8 mouse cellular contexts compared by ENCODE assay signal in genomic region chr9:106464751-106465541, GRCm38 (mm10). TPM values are rescaled to one million over a fixed set of nuclear protein-coding genes. Genes with fewer than 3 reads are reported as not detected.
A peak's percentile ranks its signal among the peaks of the same experiment; 100 is the strongest.
DNase-seq lines count a peak whose midpoint lies in the region; ATAC-seq and TF ChIP-seq lines count a peak whose summit lies in the region.

No protein-coding gene starts in this region.

- H3K9me3 ChIP-seq in forebrain, embryonic 16.5 days (ENCODE audit: control insufficient read depth, low read length): no peaks in the 10 kb centered on the region
- H3K9me3 ChIP-seq in limb, embryonic 11.5 days (ENCODE audit: control insufficient read depth, low read length): no peaks in the 10 kb centered on the region
- no peaks in the 10 kb centered on the region for H3K9me3 ChIP-seq in midbrain, embryonic 14.5 days (ENCODE audit: control insufficient read depth, low read length)
- H3K9me3 ChIP-seq in stomach, postnatal 0 days (ENCODE audit: control insufficient read depth, low read length): no peaks in the 10 kb centered on the region

- 2% methylated on average over 87 of the region's 99 CpGs for WGBS in forebrain, embryonic 16.5 days
- WGBS in limb, embryonic 11.5 days: 1% methylated on average over 90 of the region's 99 CpGs
- WGBS in midbrain, embryonic 14.5 days: 2% methylated on average over 96 of the region's 99 CpGs
- 3% methylated on average over 72 of the region's 99 CpGs for WGBS in stomach, postnatal 0 days

- peak overlapping the region; percentile 95 for H3K4me2 ChIP-seq in forebrain, embryonic 16.5 days (ENCODE audit: low read length)
- peak overlapping the region; percentile 98 for H3K4me2 ChIP-seq in limb, embryonic 11.5 days (ENCODE audit: low read depth, severe bottlenecking)
- H3K4me2 ChIP-seq in midbrain, embryonic 14.5 days (ENCODE audit: low read length): peak overlapping the region; percentile 92
- H3K4me2 ChIP-seq in stomach, postnatal 0 days (replicated peaks; ENCODE audit: low read depth): peak overlapping the region; percentile 99

- H3K27ac ChIP-seq in forebrain, embryonic 16.5 days (ENCODE audit: low read length): peak overlapping the region; percentile 67
- peak overlapping the region; percentile 51; the same call in 1 of the 2 replicates for H3K27ac ChIP-seq in limb, embryonic 11.5 days (replicated peaks; ENCODE audit: low read depth, low read length)
- H3K27ac ChIP-seq in midbrain, embryonic 14.5 days (replicated peaks; ENCODE audit: low read depth, low read length): peak overlapping the region; percentile 85
- no peak overlapping the region for H3K27ac ChIP-seq in stomach, postnatal 0 days (replicated peaks)

- H3K27me3 ChIP-seq in forebrain, embryonic 16.5 days (replicated peaks; ENCODE audit: control insufficient read depth, insufficient read depth, low read length): no peaks in the 10 kb centered on the region
- H3K27me3 ChIP-seq in limb, embryonic 11.5 days (ENCODE audit: control insufficient read depth, insufficient read depth, low read length): no peaks in the 10 kb centered on the region
- H3K27me3 ChIP-seq in midbrain, embryonic 14.5 days (ENCODE audit: control insufficient read depth, insufficient read depth, low read length): no peaks in the 10 kb centered on the region
- peaks cover 2% of the 10 kb centered on the region; the same call in 1 of the 2 replicates for H3K27me3 ChIP-seq in stomach, postnatal 0 days (ENCODE audit: control insufficient read depth, insufficient read depth, low read length)

- peak overlapping the region; percentile 63 for H3K4me3 ChIP-seq in forebrain, embryonic 16.5 days (replicated peaks; ENCODE audit: low read length)
- H3K4me3 ChIP-seq in limb, embryonic 11.5 days (ENCODE audit: low read depth, low read length): peak overlapping the region; percentile 49
- H3K4me3 ChIP-seq in midbrain, embryonic 14.5 days (replicated peaks; ENCODE audit: low read depth, low read length): peak overlapping the region; percentile 42
- peak overlapping the region; percentile 55 for H3K4me3 ChIP-seq in stomach, postnatal 0 days (ENCODE audit: low read depth, low read length)

- no peak; the same call in 1 of the 2 replicates for TF ChIP-seq CTCF in stomach, postnatal 0 days (IDR thresholded peaks at IDR 0.05; ENCODE audit: low read depth)

- no peak for TF ChIP-seq EP300 in stomach, postnatal 0 days (optimal IDR thresholded peaks at IDR 0.05)

- H3K4me1 ChIP-seq in forebrain, embryonic 16.5 days (replicated peaks; ENCODE audit: control insufficient read depth, insufficient read depth, low read length): peaks cover 20% of the 10 kb centered on the region
- peaks cover 13% of the 10 kb centered on the region for H3K4me1 ChIP-seq in limb, embryonic 11.5 days (ENCODE audit: control insufficient read depth, insufficient read depth, low read length)
- H3K4me1 ChIP-seq in midbrain, embryonic 14.5 days (ENCODE audit: control insufficient read depth, insufficient read depth, low read length): peaks cover 22% of the 10 kb centered on the region
- no peaks in the 10 kb centered on the region for H3K4me1 ChIP-seq in stomach, postnatal 0 days (replicated peaks; ENCODE audit: control insufficient read depth, insufficient read depth)

- ATAC-seq in forebrain, embryonic 16.5 days: peak; percentile 81
- ATAC-seq in limb, embryonic 11.5 days (ENCODE audit: insufficient number of reproducible peaks, low FRiP score, low TSS enrichment, low read depth): peak; percentile 63
- ATAC-seq in midbrain, embryonic 14.5 days (ENCODE audit: low FRiP score, low TSS enrichment): peak; percentile 74
- peak; percentile 58 for ATAC-seq in stomach, postnatal 0 days (ENCODE audit: low FRiP score, low TSS enrichment)

- peaks cover 16% of the 10 kb centered on the region; the same call in 1 of the 2 replicates for H3K36me3 ChIP-seq in forebrain, embryonic 16.5 days (ENCODE audit: control insufficient read depth, insufficient read depth)
- H3K36me3 ChIP-seq in limb, embryonic 11.5 days (ENCODE audit: control insufficient read depth, insufficient read depth, low read length): peaks cover 10% of the 10 kb centered on the region
- H3K36me3 ChIP-seq in midbrain, embryonic 14.5 days (ENCODE audit: control insufficient read depth, insufficient read depth, low read length): peaks cover 44% of the 10 kb centered on the region
- no peaks in the 10 kb centered on the region for H3K36me3 ChIP-seq in stomach, postnatal 0 days (ENCODE audit: control insufficient read depth, insufficient read depth, low read length)

- H3K9ac ChIP-seq in forebrain, embryonic 16.5 days (replicated peaks; ENCODE audit: low read depth, low read length): peak overlapping the region; percentile 83
- peak overlapping the region; percentile 83 for H3K9ac ChIP-seq in limb, embryonic 11.5 days (ENCODE audit: low read length)
- peak overlapping the region; percentile 85 for H3K9ac ChIP-seq in midbrain, embryonic 14.5 days (replicated peaks; ENCODE audit: low read length)
- peak overlapping the region; percentile 59 for H3K9ac ChIP-seq in stomach, postnatal 0 days (ENCODE audit: low read length)

- peak; percentile 75 for DNase-seq in layer of hippocampus, adult 11-12 months (ENCODE audit: low spot score)
- DNase-seq in layer of hippocampus, adult 9-10 months (ENCODE audit: low spot score): no peak
- DNase-seq in cerebellum, adult 18-20 months: peak; percentile 88 to 94
- peak; percentile 66 for DNase-seq in induced T-regulatory cell, adult 2 months (ENCODE audit: low read depth)
- DNase-seq in limb, embryonic 11.5 days (ENCODE audit: low spot score): peak; percentile 77
- peak; percentile 93 for DNase-seq in midbrain, embryonic 14.5 days
- DNase-seq in stomach, postnatal 0 days (ENCODE audit: low spot score): peak; percentile 52

RNA-seq across cellular contexts. Expression of gene Gpr62, which starts 0.8 kb away (rescaled TPM):
- 0.48 and 0.72 TPM in 2 replicates for polyA plus RNA-seq in forebrain, embryonic 16.5 days (2015; fragmentation: Nextera tagmentation; extraction: Ambion mirVana)
- 0.24 and 0.58 TPM in 2 replicates for polyA plus RNA-seq in limb, embryonic 11.5 days (2014; fragmentation: Nextera tagmentation; extraction: Ambion mirVana)
- 0.93 and 1.00 TPM in 2 replicates for polyA plus RNA-seq in midbrain, embryonic 14.5 days (2014; fragmentation: Nextera tagmentation; extraction: Ambion mirVana)
- polyA plus RNA-seq in stomach, postnatal 0 days (2015; fragmentation: Nextera tagmentation; extraction: Ambion mirVana): 0.15 and 0.23 TPM in 2 replicates

RNA-seq across cellular contexts. Expression of gene Rrp9, which starts 10.8 kb away (rescaled TPM):
- 53.6 and 62.5 TPM in 2 replicates for polyA plus RNA-seq in forebrain, embryonic 16.5 days (2015; fragmentation: Nextera tagmentation; extraction: Ambion mirVana)
- 55.4 and 55.7 TPM in 2 replicates for polyA plus RNA-seq in limb, embryonic 11.5 days (2014; fragmentation: Nextera tagmentation; extraction: Ambion mirVana)
- 41.0 and 41.2 TPM in 2 replicates for polyA plus RNA-seq in midbrain, embryonic 14.5 days (2014; fragmentation: Nextera tagmentation; extraction: Ambion mirVana)
- 22.4 and 23.3 TPM in 2 replicates for polyA plus RNA-seq in stomach, postnatal 0 days (2015; fragmentation: Nextera tagmentation; extraction: Ambion mirVana)

RNA-seq across cellular contexts. Expression of gene Parp3, which starts 11.8 kb away (rescaled TPM):
- polyA plus RNA-seq in forebrain, embryonic 16.5 days (2015; fragmentation: Nextera tagmentation; extraction: Ambion mirVana): 0.55 and 0.70 TPM in 2 replicates
- 1.5 and 2.0 TPM in 2 replicates for polyA plus RNA-seq in limb, embryonic 11.5 days (2014; fragmentation: Nextera tagmentation; extraction: Ambion mirVana)
- polyA plus RNA-seq in midbrain, embryonic 14.5 days (2014; fragmentation: Nextera tagmentation; extraction: Ambion mirVana): 0.28 and 0.76 TPM in 2 replicates
- polyA plus RNA-seq in stomach, postnatal 0 days (2015; fragmentation: Nextera tagmentation; extraction: Ambion mirVana): 5.8 TPM in 2 replicates

RNA-seq across cellular contexts. Expression of gene Pcbp4, which starts 11.9 kb away (rescaled TPM):
- polyA plus RNA-seq in forebrain, embryonic 16.5 days (2015; fragmentation: Nextera tagmentation; extraction: Ambion mirVana): 221 and 249 TPM in 2 replicates
- 162 and 172 TPM in 2 replicates for polyA plus RNA-seq in limb, embryonic 11.5 days (2014; fragmentation: Nextera tagmentation; extraction: Ambion mirVana)
- polyA plus RNA-seq in midbrain, embryonic 14.5 days (2014; fragmentation: Nextera tagmentation; extraction: Ambion mirVana): 219 and 247 TPM in 2 replicates
- 16.8 and 20.3 TPM in 2 replicates for polyA plus RNA-seq in stomach, postnatal 0 days (2015; fragmentation: Nextera tagmentation; extraction: Ambion mirVana)

RNA-seq across cellular contexts. Expression of gene Abhd14a, which starts 17.5 kb away (rescaled TPM):
- polyA plus RNA-seq in forebrain, embryonic 16.5 days (2015; fragmentation: Nextera tagmentation; extraction: Ambion mirVana): 72.3 and 81.9 TPM in 2 replicates
- polyA plus RNA-seq in limb, embryonic 11.5 days (2014; fragmentation: Nextera tagmentation; extraction: Ambion mirVana): 39.6 and 43.2 TPM in 2 replicates
- polyA plus RNA-seq in midbrain, embryonic 14.5 days (2014; fragmentation: Nextera tagmentation; extraction: Ambion mirVana): 51.2 and 68.8 TPM in 2 replicates
- polyA plus RNA-seq in stomach, postnatal 0 days (2015; fragmentation: Nextera tagmentation; extraction: Ambion mirVana): 23.1 and 23.2 TPM in 2 replicates
